Mouse (Mus musculus): ENCODE data around the gene Myh3. TPM values are rescaled to one million over a fixed set of nuclear protein-coding genes. Genes with fewer than 3 reads are reported as not detected.

The Myh3 gene
- total RNA-seq, 4 experiments from 2014 or later, result 0.50 to 1.1 (median 0.81) TPM

DNA sequence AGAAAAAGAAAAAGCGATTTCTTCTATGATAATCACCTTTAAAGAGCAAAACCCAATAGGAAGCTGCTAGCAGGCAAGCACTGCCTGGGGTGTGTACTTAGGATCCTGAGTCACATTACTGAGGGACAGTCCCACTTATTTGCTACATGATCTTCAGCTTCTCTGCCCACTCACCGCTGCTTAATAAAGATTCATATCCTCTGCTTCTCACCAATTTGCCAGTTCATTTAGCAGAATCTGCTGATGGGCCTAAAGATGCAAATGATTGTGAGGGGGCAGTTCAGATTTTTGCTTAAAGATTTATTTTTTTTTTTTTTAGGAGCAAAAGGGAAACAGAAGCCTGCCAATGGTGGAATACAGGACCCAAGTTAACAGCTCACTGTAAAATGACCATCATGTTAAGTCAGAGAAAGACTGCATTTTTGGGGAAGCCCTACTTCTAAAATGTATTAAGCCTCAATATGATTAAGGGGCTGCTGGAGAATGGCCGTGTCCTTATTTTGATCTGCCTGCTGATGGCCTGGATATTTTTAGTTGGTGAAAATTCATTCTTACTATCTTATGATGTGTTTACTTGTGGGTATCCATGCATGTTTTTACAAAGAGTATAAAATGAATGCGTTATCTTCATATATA is 65.9 kb downstream of the Myh3 start:
- no peak for DNase-seq (ENCODE audit: low spot score in 2 of 2)

DNA sequence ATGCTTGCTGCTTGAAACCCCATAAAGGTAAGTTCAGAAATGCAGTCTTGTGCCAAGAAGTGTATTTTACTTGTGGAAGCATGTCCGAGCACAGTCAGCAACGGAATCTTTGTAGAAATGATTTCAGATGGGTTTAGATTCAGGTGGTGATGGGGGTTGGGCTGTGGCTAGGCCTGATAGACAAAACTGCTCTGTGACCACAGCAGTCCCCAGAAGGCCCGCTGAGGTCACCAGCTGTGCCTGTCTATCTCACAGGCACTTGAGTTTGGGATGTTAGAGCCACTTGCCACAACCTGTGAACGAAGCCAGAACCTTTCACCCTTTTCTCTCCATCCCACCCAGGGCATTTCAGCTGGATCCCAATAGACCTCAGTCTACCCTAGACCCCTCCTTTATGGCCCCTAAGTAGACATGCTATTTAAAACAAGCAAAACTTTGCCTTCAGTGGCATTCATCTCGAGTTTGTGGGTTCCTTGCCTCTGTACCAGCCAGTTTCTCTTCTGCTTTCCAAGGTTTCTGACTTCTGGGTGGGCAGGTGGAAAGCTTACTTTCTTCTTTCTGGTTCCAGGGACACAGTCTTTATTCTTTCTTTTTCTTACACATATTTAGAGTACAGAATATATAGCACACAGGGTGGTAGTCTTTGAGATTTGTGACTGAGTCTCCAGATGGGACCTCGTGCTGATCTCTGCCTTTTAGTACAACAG is 66.6 kb downstream of the Myh3 start:
- DNase-seq (ENCODE audit: low spot score in 2 of 2), result no peak

GRCm38 (mm10) chr11:67145482-67146408 is 67.6 kb downstream of the Myh3 start:
- no peak for DNase-seq (ENCODE audit: low spot score in 2 of 2)

DNA sequence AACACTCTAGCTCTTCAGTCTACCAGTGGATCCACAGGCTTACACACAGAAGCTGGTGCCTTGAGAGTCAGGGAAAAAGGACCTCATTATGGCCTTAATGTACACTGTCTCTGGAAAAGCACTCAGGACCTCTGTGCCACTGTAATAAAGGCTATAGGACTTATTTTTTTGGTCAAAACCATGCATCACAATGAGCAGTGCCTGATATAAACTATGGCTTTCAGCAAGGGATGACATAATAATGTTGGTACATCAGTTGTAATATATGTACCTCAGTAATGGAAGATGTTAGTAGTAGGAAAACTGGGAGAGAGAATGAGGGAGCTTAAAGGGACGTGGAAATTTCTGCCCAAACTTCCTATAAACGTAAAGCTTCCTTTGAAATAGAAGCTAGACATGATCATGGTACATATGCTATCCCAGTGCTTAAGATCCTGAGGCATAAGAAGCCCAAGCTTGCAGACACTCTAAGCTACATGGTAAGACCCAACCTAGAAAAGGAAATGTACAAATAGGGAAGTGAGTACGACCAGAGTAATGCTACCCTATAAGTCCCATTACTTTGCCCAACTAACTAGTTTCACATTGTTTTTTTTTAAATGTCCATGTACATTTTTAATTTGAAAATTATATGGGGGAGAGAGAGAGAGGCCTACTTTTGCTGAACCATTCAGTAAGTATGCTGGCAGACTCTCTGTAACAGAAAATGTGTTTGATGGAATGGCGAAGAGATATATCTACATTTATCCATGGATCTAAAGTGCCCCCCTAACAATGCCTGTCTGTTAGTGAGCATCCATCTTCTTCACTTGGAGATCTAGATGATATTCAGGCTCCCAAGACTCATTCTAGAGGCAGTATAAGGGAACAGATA is 68.5 kb downstream of the Myh3 start:
- DNase-seq (ENCODE audit: low spot score in 2 of 2), result no peak

GRCm38 (mm10) chr11:67147283-67147921 is 69.3 kb downstream of the Myh3 start:
- no peak for DNase-seq (ENCODE audit: low spot score in 2 of 2)

DNA sequence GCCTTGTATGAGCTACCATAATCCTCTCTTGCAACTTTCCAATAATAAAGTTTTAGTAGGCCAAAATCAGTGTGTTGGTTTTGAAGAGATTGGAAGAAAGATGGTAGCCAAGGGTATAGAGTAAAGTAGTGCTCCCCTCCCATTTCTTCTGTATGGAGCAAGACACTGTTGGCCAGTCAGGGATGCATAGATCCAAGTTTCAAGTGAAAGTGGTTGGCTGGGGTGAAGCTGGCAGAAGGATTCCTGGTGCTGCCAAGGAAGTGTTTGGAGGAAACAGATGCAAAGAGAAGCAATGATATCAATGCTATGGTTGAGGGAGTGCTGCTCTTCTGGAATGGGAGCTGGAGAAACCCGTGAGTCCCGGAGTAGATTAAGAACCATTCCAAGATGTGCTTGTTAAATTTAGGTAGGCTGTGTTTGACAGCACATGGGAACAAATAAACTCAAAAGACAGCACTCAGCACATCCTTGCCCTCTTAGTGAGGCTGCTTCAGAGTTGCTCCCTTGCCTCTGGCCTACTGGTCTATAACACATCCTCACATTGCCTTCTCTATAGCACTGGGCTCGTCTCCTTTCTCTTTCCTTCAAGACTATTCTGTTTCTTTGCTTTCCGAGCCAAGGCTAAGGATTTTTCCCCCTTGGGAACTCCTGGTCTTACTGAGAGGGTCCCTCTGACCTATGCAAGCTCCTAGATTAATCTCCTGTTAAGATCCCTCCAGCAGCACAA is 70.3 kb downstream of the Myh3 start:
- no peak for DNase-seq (ENCODE audit: low spot score in 2 of 2)

GRCm38 (mm10) chr11:67150237-67150636 is 72.1 kb downstream of the Myh3 start:
- no peak for DNase-seq (ENCODE audit: low spot score in 2 of 2)

DNA sequence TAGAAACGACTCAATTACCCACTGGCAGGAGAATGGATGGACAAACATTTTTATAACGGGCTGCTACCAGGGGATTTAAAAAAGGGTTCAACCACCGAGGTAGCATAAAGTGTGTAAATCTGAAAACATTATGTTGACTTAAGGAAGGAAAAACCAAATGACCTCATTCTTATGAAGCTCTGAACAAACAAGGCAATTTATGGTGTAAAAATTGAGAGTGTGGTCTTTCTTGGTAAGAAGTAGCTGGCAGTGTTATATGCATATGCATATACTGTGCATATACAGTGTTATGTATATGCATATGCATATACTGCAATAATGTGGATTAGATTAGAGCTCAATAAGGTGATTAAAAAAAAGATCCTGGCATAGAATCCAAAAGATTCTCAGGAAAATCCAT is 73.1 kb downstream of the Myh3 start:
- no peak for DNase-seq (ENCODE audit: low spot score in 2 of 2)

Small RNA genes lying within 50 kb of the gene (microRNA-seq; reads per million reads assigned to microRNA genes)
- 0 reads per million in 2 experiments for gene Mir6923

Other genes starting within 250 kb of the Myh3 start
- 1 to 10 TPM; 1.8 to 3.4 (median 2.3) TPM for gene Pirt, start 166.3 kb upstream of the Myh3 start, total RNA-seq (2022)
- not detected for gene Tmem238l, start 121.7 kb upstream of the Myh3 start, total RNA-seq (2022)
- 1 to 10 TPM in 2 of 4 experiments, under 1 TPM in 2; 0.45 to 1.4 (median 0.96) TPM for gene Tmem220, start 53.1 kb upstream of the Myh3 start, total RNA-seq (2022)
- 10 to 100 TPM; 24.0 to 31.6 (median 29.5) TPM for gene Adprm, start 25.7 kb upstream of the Myh3 start, total RNA-seq (2022)
- 10 to 100 TPM in 1 of 4 experiments, 1 to 10 TPM in 3; 8.0 to 11.0 (median 9.7) TPM for gene Sco1, start 25.6 kb upstream of the Myh3 start, total RNA-seq (2022)
- gene Myh2, start 92.7 kb downstream of the Myh3 start, total RNA-seq (2022), result under 1 TPM; 0.19 to 0.61 (median 0.29) TPM
- gene Myh1, start 121.8 kb downstream of the Myh3 start, total RNA-seq (2022), result under 1 TPM; 0.08 to 0.37 (median 0.16) TPM
- gene Myh4, start 159.7 kb downstream of the Myh3 start, total RNA-seq (2022), result 1 to 10 TPM in 1 of 4 experiments, under 1 TPM in 3; 0.08 to 3.0 (median 0.15) TPM
- gene Myh8, start 198.8 kb downstream of the Myh3 start, total RNA-seq (2022), result 1 to 10 TPM; 1.0 to 1.6 (median 1.4) TPM
- under 1 TPM in 2 of 4 experiments, not detected in 2; 0.11 to 0.45 TPM for gene Myh13, start 243.4 kb downstream of the Myh3 start, total RNA-seq (2022)

Data from layer of hippocampus, adult 8-10 months (tissue).